ENCODE assay signal across 8 mouse cellular contexts in genomic region chr14:103718836-103719575, GRCm38 (mm10).
DNase-seq lines count a peak whose midpoint lies in the region; ATAC-seq and TF ChIP-seq lines count a peak whose summit lies in the region.

No protein-coding gene starts in this region.

- no peak overlapping the region for H3K9ac ChIP-seq in embryonic facial prominence, embryonic 15.5 days
- H3K9ac ChIP-seq in limb, embryonic 12.5 days (replicated peaks), result peak overlapping the region; percentile 42; the same call in 1 of the 2 replicates
- peak overlapping the region; percentile 42 for H3K9ac ChIP-seq in midbrain, embryonic 14.5 days (replicated peaks; ENCODE audit: low read length)

- ATAC-seq in embryonic facial prominence, embryonic 15.5 days (ENCODE audit: insufficient number of reproducible peaks, low FRiP score, low TSS enrichment, low read depth), result peak; percentile 77; the same call in 1 of the 2 replicates
- 0 out of 2 replicates have a peak, but pooled peaks have one; percentile 66 for ATAC-seq in limb, embryonic 12.5 days (ENCODE audit: insufficient number of reproducible peaks, insufficient read depth, low FRiP score, low TSS enrichment, low read depth)
- ATAC-seq in midbrain, embryonic 14.5 days (ENCODE audit: low FRiP score, low TSS enrichment), result peak; percentile 86

- no peaks in the 10 kb centered on the region for H3K36me3 ChIP-seq in embryonic facial prominence, embryonic 15.5 days
- no peaks in the 10 kb centered on the region for H3K36me3 ChIP-seq in limb, embryonic 12.5 days
- H3K36me3 ChIP-seq in midbrain, embryonic 14.5 days (ENCODE audit: control insufficient read depth, insufficient read depth, low read length), result no peaks in the 10 kb centered on the region

- H3K4me1 ChIP-seq in bone marrow, adult 2 months (ENCODE audit: control insufficient read depth, insufficient read depth, low read length), result peaks cover 2% of the 10 kb centered on the region
- H3K4me1 ChIP-seq in embryonic facial prominence, embryonic 15.5 days, result no peaks in the 10 kb centered on the region
- H3K4me1 ChIP-seq in limb, embryonic 12.5 days (replicated peaks), result 0 out of 2 replicates have a peak, but pooled peaks cover 3% of the 10 kb centered on the region
- peaks cover 13% of the 10 kb centered on the region; the same call in 1 of the 2 replicates for H3K4me1 ChIP-seq in midbrain, embryonic 14.5 days (ENCODE audit: control insufficient read depth, insufficient read depth, low read length)

- H3K9me3 ChIP-seq in embryonic facial prominence, embryonic 15.5 days (replicated peaks), result no peaks in the 10 kb centered on the region
- 0 out of 2 replicates have a peak, but pooled peaks cover 5% of the 10 kb centered on the region for H3K9me3 ChIP-seq in limb, embryonic 12.5 days
- H3K9me3 ChIP-seq in midbrain, embryonic 14.5 days (ENCODE audit: control insufficient read depth, low read length), result no peaks in the 10 kb centered on the region

- H3K27me3 ChIP-seq in embryonic facial prominence, embryonic 15.5 days, result 0 out of 2 replicates have a peak, but pooled peaks cover 2% of the 10 kb centered on the region
- H3K27me3 ChIP-seq in limb, embryonic 12.5 days, result no peaks in the 10 kb centered on the region
- H3K27me3 ChIP-seq in midbrain, embryonic 14.5 days (ENCODE audit: control insufficient read depth, insufficient read depth, low read length), result no peaks in the 10 kb centered on the region

- 3% methylated on average over 15 of the region's 15 CpGs for WGBS in bone marrow, adult 2 months
- WGBS in embryonic facial prominence, embryonic 15.5 days, result 16% methylated on average over 15 of the region's 15 CpGs
- 21% methylated on average over 15 of the region's 15 CpGs for WGBS in limb, embryonic 12.5 days
- WGBS in midbrain, embryonic 14.5 days, result 6% methylated on average over 15 of the region's 15 CpGs

- TF ChIP-seq CTCF in bone marrow, adult 2 months (IDR thresholded peaks at IDR 0.05; ENCODE audit: control insufficient read depth, insufficient read depth, low read length), result peak; percentile 57

- DNase-seq in A20 (ENCODE audit: low read depth, low spot score), result peak; percentile 92
- peak; percentile 88 for DNase-seq in heart, adult 8-10 months (ENCODE audit: low spot score)
- DNase-seq in kidney, adult 8-10 months, result peak; percentile 65 to 92
- DNase-seq in midbrain, embryonic 14.5 days, result peak; percentile 98
- peak; percentile 38 to 83 for DNase-seq in spleen, adult 18-20 months

- no peak; the same call in 1 of the 2 replicates for TF ChIP-seq POLR2A in bone marrow, adult 2 months (IDR thresholded peaks at IDR 0.05; ENCODE audit: borderline replicate concordance, control insufficient read depth, low read depth, low read length)

- H3K4me2 ChIP-seq in embryonic facial prominence, embryonic 15.5 days (replicated peaks), result peak overlapping the region; percentile 35
- H3K4me2 ChIP-seq in limb, embryonic 12.5 days, result peak overlapping the region; percentile 46
- peak overlapping the region; percentile 45 for H3K4me2 ChIP-seq in midbrain, embryonic 14.5 days (ENCODE audit: low read length)

- peak overlapping the region; percentile 67 for H3K4me3 ChIP-seq in bone marrow, adult 2 months (replicated peaks; ENCODE audit: control insufficient read depth, low read depth, low read length)
- H3K4me3 ChIP-seq in embryonic facial prominence, embryonic 15.5 days (replicated peaks), result peak overlapping the region; percentile 25
- H3K4me3 ChIP-seq in limb, embryonic 12.5 days (replicated peaks), result peak overlapping the region; percentile 18; the same call in 1 of the 2 replicates
- H3K4me3 ChIP-seq in midbrain, embryonic 14.5 days (replicated peaks; ENCODE audit: low read depth, low read length), result peak overlapping the region; percentile 20

- no peak overlapping the region for H3K27ac ChIP-seq in bone marrow, adult 2 months (ENCODE audit: control insufficient read depth, insufficient read depth, low read depth, low read length, poor library complexity)
- H3K27ac ChIP-seq in embryonic facial prominence, embryonic 15.5 days (replicated peaks), result no peak overlapping the region; the same call in 1 of the 2 replicates
- H3K27ac ChIP-seq in limb, embryonic 12.5 days, result peak overlapping the region; percentile 51; the same call in 1 of the 2 replicates
- H3K27ac ChIP-seq in midbrain, embryonic 14.5 days (replicated peaks; ENCODE audit: low read depth, low read length), result peak overlapping the region; percentile 77

Comparison
In these comparisons a context has a peak if more than half of its experiments do, and no peak if none do; other contexts are left out.
1. H3K27ac ChIP-seq: peak in limb, embryonic 12.5 days (single experiment) and midbrain, embryonic 14.5 days (single experiment); none in bone marrow, adult 2 months (single experiment) and embryonic facial prominence, embryonic 15.5 days (single experiment).
2. Peak in every context shown above with its lines, with median percentiles within 50 percentile points of each other: DNase-seq, H3K4me3 ChIP-seq, ATAC-seq and H3K4me2 ChIP-seq.